Mouse (Mus musculus): Measurements from ENCODE around the gene Coro2a. TPM values are rescaled to one million over a fixed set of nuclear protein-coding genes. Genes with fewer than 3 reads are reported as not detected.

Coro2a gene
- total and polyA plus RNA-seq, 3 experiments, result 0.39 to 2.1 (median 0.43) TPM

DNA sequence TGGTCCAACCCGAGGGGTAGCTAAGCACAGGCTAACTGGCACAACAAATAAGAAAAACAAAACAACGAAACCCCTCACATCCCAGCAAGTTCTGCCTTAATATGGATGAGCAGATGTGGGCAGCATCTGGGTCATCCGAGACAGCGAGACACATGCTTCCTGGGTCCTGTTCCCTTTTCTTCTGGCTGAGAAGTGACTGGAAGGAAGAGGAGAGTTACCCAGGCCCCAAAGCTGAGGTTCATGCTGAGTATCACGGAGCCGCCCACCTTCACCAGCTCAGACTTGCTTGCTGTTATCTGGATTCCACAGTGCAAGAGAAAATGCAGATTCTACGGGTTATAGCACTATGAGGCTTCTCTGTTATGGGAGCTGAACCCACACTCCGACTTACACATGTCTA, 18.9 kb upstream of the Coro2a start:
- DNase-seq, result no peak
- H3K36me3 ChIP-seq (ENCODE audit: control insufficient read depth, insufficient read depth, low read length), result no peaks in the 10 kb centered on the region
- H3K27ac ChIP-seq, result no peak overlapping the region
- H3K27me3 ChIP-seq (ENCODE audit: control insufficient read depth, insufficient read depth, low read length), result no peaks in the 10 kb centered on the region
- intact Hi-C loops (cut with DNase I), result no loop called here
- H3K4me3 ChIP-seq, result no peak overlapping the region
- no peaks in the 10 kb centered on the region for H3K79me2 ChIP-seq (replicated peaks; ENCODE audit: control insufficient read depth, insufficient read depth, low read length)
- TF ChIP-seq CTCF (IDR thresholded peaks at IDR 0.05) (no peak), EP300 (IDR thresholded peaks at IDR 0.05; ENCODE audit: insufficient read depth, low read depth, low read length) (no peak), POLR2A (IDR thresholded peaks at IDR 0.05; ENCODE audit: insufficient read depth, low read depth, low read length) (no peak)
- no peaks in the 10 kb centered on the region for H3K4me1 ChIP-seq (ENCODE audit: control insufficient read depth, insufficient read depth, low read length)
- WGBS, result 82% methylated on average over 8 of the region's 8 CpGs
- no peak overlapping the region for H3K9ac ChIP-seq (ENCODE audit: low read depth, low read length)

- Histone ChIP-seq H3K36me3 (ENCODE audit: control insufficient read depth, insufficient read depth, low read length) (no peaks in the 10 kb centered on the region), H3K27me3 (ENCODE audit: control insufficient read depth, insufficient read depth, low read length) (no peaks in the 10 kb centered on the region), H3K4me1 (ENCODE audit: control insufficient read depth, insufficient read depth, low read length) (no peaks in the 10 kb centered on the region), H3K79me2 (replicated peaks; ENCODE audit: control insufficient read depth, insufficient read depth, low read length) (no peaks in the 10 kb centered on the region), H3K27ac (no peak overlapping the region), H3K9ac (ENCODE audit: low read depth, low read length) (no peak overlapping the region), H3K4me3 (no peak overlapping the region)
- TF ChIP-seq EP300 (IDR thresholded peaks at IDR 0.05; ENCODE audit: insufficient read depth, low read depth, low read length) (no peak), CTCF (IDR thresholded peaks at IDR 0.05) (peak; percentile 51)
- intact Hi-C loops (cut with DNase I), result no loop called here
- WGBS, result 17% methylated on average over 23 of the region's 23 CpGs
- DNase-seq, result no peak
Observed at GRCm38 (mm10) chr4:46620330-46620729, 18.3 kb upstream of the Coro2a start.

GRCm38 (mm10) chr4:46618196-46618817, 16.3 kb upstream of the Coro2a start:
- Histone ChIP-seq H3K4me1 (ENCODE audit: control insufficient read depth, insufficient read depth, low read length) (no peaks in the 10 kb centered on the region), H3K79me2 (replicated peaks; ENCODE audit: control insufficient read depth, insufficient read depth, low read length) (no peaks in the 10 kb centered on the region), H3K27me3 (ENCODE audit: control insufficient read depth, insufficient read depth, low read length) (no peaks in the 10 kb centered on the region), H3K36me3 (ENCODE audit: control insufficient read depth, insufficient read depth, low read length) (no peaks in the 10 kb centered on the region), H3K27ac (no peak overlapping the region), H3K9ac (ENCODE audit: low read depth, low read length) (no peak overlapping the region), H3K4me3 (no peak overlapping the region)
- intact Hi-C loops (cut with DNase I), result no loop called here
- no peak for DNase-seq
- peak; percentile 47 for TF ChIP-seq CTCF (IDR thresholded peaks at IDR 0.05)
- TF ChIP-seq POLR2A (IDR thresholded peaks at IDR 0.05; ENCODE audit: insufficient read depth, low read depth, low read length), result no peak
- TF ChIP-seq EP300 (IDR thresholded peaks at IDR 0.05; ENCODE audit: insufficient read depth, low read depth, low read length), result no peak
- 57% methylated on average over 11 of the region's 11 CpGs for WGBS

DNA sequence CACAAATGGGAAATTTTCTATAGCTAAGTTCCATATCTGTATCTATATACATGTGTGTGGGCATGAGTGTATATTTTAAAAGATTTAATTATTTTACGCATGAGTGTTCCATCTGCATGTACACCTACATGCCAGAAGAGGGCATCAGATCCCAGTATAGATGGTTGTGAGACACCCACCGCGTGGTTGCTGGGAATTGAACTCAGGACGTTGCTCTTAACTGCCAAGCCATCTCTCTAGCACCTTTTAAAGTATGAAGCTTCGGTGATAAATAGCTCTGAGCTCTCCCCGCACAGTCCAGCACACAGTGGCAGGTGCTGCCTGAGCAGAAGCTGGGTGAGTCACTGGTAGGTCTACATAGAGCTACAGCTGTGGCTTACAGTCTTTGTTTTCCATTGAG, 15.4 kb upstream of the Coro2a start:
- H3K9ac ChIP-seq (ENCODE audit: low read depth, low read length), result no peak overlapping the region
- 72% methylated on average over 6 of the region's 6 CpGs for WGBS

GRCm38 (mm10) chr4:46614641-46615040, 12.6 kb upstream of the Coro2a start:
- intact Hi-C loops (cut with DNase I), result loop anchor here (5.0 kb wide), 1 partner anchor 423 kb away; no protein-coding TSS in a partner anchor
- 80% methylated on average over 9 of the region's 9 CpGs for WGBS
- no peaks in the 10 kb centered on the region for H3K27me3 ChIP-seq (ENCODE audit: control insufficient read depth, insufficient read depth, low read length)

More for the DNA sequence above, 15.4 kb upstream of the Coro2a start:
- intact Hi-C loops (cut with DNase I), result no loop called here
- no peak overlapping the region for H3K4me3 ChIP-seq
- TF ChIP-seq EP300 (IDR thresholded peaks at IDR 0.05; ENCODE audit: insufficient read depth, low read depth, low read length) (no peak), CTCF (IDR thresholded peaks at IDR 0.05) (peak; percentile 64)
- H3K79me2 ChIP-seq (replicated peaks; ENCODE audit: control insufficient read depth, insufficient read depth, low read length), result no peaks in the 10 kb centered on the region
- H3K36me3 ChIP-seq (ENCODE audit: control insufficient read depth, insufficient read depth, low read length), result no peaks in the 10 kb centered on the region
- H3K27me3 ChIP-seq (ENCODE audit: control insufficient read depth, insufficient read depth, low read length), result no peaks in the 10 kb centered on the region
- no peaks in the 10 kb centered on the region for H3K4me1 ChIP-seq (ENCODE audit: control insufficient read depth, insufficient read depth, low read length)
- no peak for DNase-seq
- no peak overlapping the region for H3K27ac ChIP-seq

GRCm38 (mm10) chr4:46613618-46614017, 11.6 kb upstream of the Coro2a start:
- Histone ChIP-seq H3K4me3 (no peak overlapping the region), H3K36me3 (ENCODE audit: control insufficient read depth, insufficient read depth, low read length) (no peaks in the 10 kb centered on the region), H3K4me1 (ENCODE audit: control insufficient read depth, insufficient read depth, low read length) (no peaks in the 10 kb centered on the region), H3K9ac (ENCODE audit: low read depth, low read length) (no peak overlapping the region), H3K27me3 (ENCODE audit: control insufficient read depth, insufficient read depth, low read length) (no peaks in the 10 kb centered on the region), H3K79me2 (replicated peaks; ENCODE audit: control insufficient read depth, insufficient read depth, low read length) (no peaks in the 10 kb centered on the region), H3K27ac (no peak overlapping the region)
- intact Hi-C loops (cut with DNase I), result loop anchor here (5.0 kb wide), 1 partner anchor 424 kb away; no protein-coding TSS in a partner anchor
- DNase-seq, result no peak
- WGBS, result 56% methylated on average over 12 of the region's 12 CpGs
- TF ChIP-seq CTCF (IDR thresholded peaks at IDR 0.05), result no peak
- TF ChIP-seq POLR2A (IDR thresholded peaks at IDR 0.05; ENCODE audit: insufficient read depth, low read depth, low read length), result no peak
- TF ChIP-seq EP300 (IDR thresholded peaks at IDR 0.05; ENCODE audit: insufficient read depth, low read depth, low read length), result no peak

More at GRCm38 (mm10) chr4:46614641-46615040, 12.6 kb upstream of the Coro2a start:
- no peaks in the 10 kb centered on the region for H3K36me3 ChIP-seq (ENCODE audit: control insufficient read depth, insufficient read depth, low read length)
- H3K79me2 ChIP-seq (replicated peaks; ENCODE audit: control insufficient read depth, insufficient read depth, low read length), result no peaks in the 10 kb centered on the region
- no peak overlapping the region for H3K9ac ChIP-seq (ENCODE audit: low read depth, low read length)
- TF ChIP-seq EP300 (IDR thresholded peaks at IDR 0.05; ENCODE audit: insufficient read depth, low read depth, low read length) (no peak), CTCF (IDR thresholded peaks at IDR 0.05) (no peak), POLR2A (IDR thresholded peaks at IDR 0.05; ENCODE audit: insufficient read depth, low read depth, low read length) (no peak)
- H3K4me3 ChIP-seq, result no peak overlapping the region
- H3K4me1 ChIP-seq (ENCODE audit: control insufficient read depth, insufficient read depth, low read length), result no peaks in the 10 kb centered on the region
- no peak for DNase-seq
- no peak overlapping the region for H3K27ac ChIP-seq

All from heart, adult 2 months (tissue).